Mouse (Mus musculus) gastrocnemius, postnatal 14 days (tissue): Measurements from ENCODE around the gene Iqcc. TPM values are rescaled to one million over a fixed set of nuclear protein-coding genes. Genes with fewer than 3 reads are reported as not detected.

Experiments used
- total RNA-seq, 2 experiments: library from RNA; stranded (reverse); gene quantifications; 2 replicates each; pipeline ENCODE4 v1.2.3; 2021

Iqcc gene
- total RNA-seq, 2 experiments from 2014 or later = 10.4 to 11.8 TPM

Other genes with a start within 250 kb of the Iqcc start
- gene Zbtb8a, start 241.0 kb downstream of the Iqcc start, total RNA-seq = 1 to 10 TPM; 2.4 to 2.9 TPM
- not detected for gene Zbtb8b, start 178.2 kb downstream of the Iqcc start, total RNA-seq
- 10 to 100 TPM; 22.2 to 32.6 TPM for gene Bsdc1, start 157.5 kb downstream of the Iqcc start, total RNA-seq
- gene Tssk3, start 128.1 kb downstream of the Iqcc start, total RNA-seq = not detected
- not detected for gene Fam229a, start 127.9 kb downstream of the Iqcc start, total RNA-seq
- gene Marcksl1, start 105.5 kb downstream of the Iqcc start, total RNA-seq = 10 to 100 TPM in 1 of 2 experiments, 1 to 10 TPM in 1; 9.2 to 14.4 TPM
- 10 to 100 TPM; 14.9 to 16.9 TPM for gene Hdac1, start 76.4 kb downstream of the Iqcc start, total RNA-seq
- under 1 TPM; 0.37 to 0.44 TPM for gene Lck, start 45.5 kb downstream of the Iqcc start, total RNA-seq
- gene Fam167b, start 40.5 kb downstream of the Iqcc start, total RNA-seq = under 1 TPM; 0.62 to 0.66 TPM
- gene Eif3i, start 18.5 kb downstream of the Iqcc start, total RNA-seq = 100 to 1,000 TPM; 135 to 141 TPM
- 10 to 100 TPM; 33.6 to 35.8 TPM for gene Tmem234, start 18.4 kb downstream of the Iqcc start, total RNA-seq
- gene Dcdc2b, start 4.8 kb downstream of the Iqcc start, total RNA-seq = 1 to 10 TPM; 1.0 to 1.8 TPM
- gene Ccdc28b, start 4.8 kb upstream of the Iqcc start, total RNA-seq = 10 to 100 TPM; 58.0 to 66.8 TPM
- gene Txlna, start 22.0 kb upstream of the Iqcc start, total RNA-seq = 10 to 100 TPM; 25.5 to 28.6 TPM
- 10 to 100 TPM; 62.8 to 64.2 TPM for gene Kpna6, start 53.7 kb upstream of the Iqcc start, total RNA-seq
- 1 to 10 TPM; 1.9 to 3.7 TPM for gene Tmem39b, start 77.7 kb upstream of the Iqcc start, total RNA-seq
- gene Khdrbs1, start 123.2 kb upstream of the Iqcc start, total RNA-seq = 10 to 100 TPM; 31.7 to 34.7 TPM
- 100 to 1,000 TPM; 515 to 580 TPM for gene Ptp4a2, start 192.1 kb upstream of the Iqcc start, total RNA-seq